Mouse (Mus musculus): ENCODE results near the gene Inhbc. TPM values are rescaled to one million over a fixed set of nuclear protein-coding genes. Genes with fewer than 3 reads are reported as not detected.

Inhbc gene
- polyA plus RNA-seq, 1 experiment, result not detected

DNA sequence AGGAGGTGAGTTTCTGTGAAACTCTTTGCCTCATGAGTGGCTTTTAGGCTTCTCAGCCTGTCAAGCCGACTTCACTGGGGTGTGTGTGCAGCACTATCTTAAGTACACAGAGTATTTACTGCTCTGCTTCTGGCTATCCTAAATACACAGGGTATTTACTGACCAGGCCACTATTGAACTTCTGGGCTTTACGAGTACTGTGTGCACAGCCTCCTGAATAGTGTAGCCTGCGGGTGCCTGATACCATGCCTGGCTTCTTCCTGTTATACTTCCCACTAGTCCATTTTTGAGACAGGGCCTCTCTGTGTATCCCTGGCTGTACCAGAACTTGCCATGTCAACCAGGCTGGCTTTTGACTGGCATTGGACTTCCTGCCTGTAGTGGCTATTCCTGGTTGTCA is 7.5 kb upstream of the Inhbc start:
- Histone ChIP-seq H3K4me3 (ENCODE audit: low read depth, low read length) (no peak overlapping the region), H3K9ac (ENCODE audit: low read depth, poor library complexity, severe bottlenecking) (no peak overlapping the region), H3K27ac (ENCODE audit: insufficient read depth, low read length) (no peak overlapping the region), H3K4me1 (ENCODE audit: control insufficient read depth, insufficient read depth, low read length) (peaks cover 4% of the 10 kb centered on the region), H3K36me3 (ENCODE audit: control insufficient read depth, insufficient read depth, low read length, poor library complexity, severe bottlenecking) (no peaks in the 10 kb centered on the region), H3K27me3 (ENCODE audit: control insufficient read depth, insufficient read depth, low read length, poor library complexity, severe bottlenecking) (no peaks in the 10 kb centered on the region), H3K9me3 (replicated peaks; ENCODE audit: control insufficient read depth, insufficient read depth, low read length, poor library complexity, severe bottlenecking) (no peaks in the 10 kb centered on the region)
- TF ChIP-seq POLR2A (IDR thresholded peaks at IDR 0.05; ENCODE audit: insufficient read depth, low read length), result no peak
- no peak for TF ChIP-seq CTCF (IDR thresholded peaks at IDR 0.05; ENCODE audit: low read depth, low read length)
- no peak for TF ChIP-seq EP300 (IDR thresholded peaks at IDR 0.05; ENCODE audit: insufficient read depth, low read depth, low read length)

GRCm38 (mm10) chr10:127371023-127371422 is 792 bp upstream of the Inhbc start:
- Histone ChIP-seq H3K27me3 (ENCODE audit: control insufficient read depth, insufficient read depth, low read length, poor library complexity, severe bottlenecking) (no peaks in the 10 kb centered on the region), H3K36me3 (ENCODE audit: control insufficient read depth, insufficient read depth, low read length, poor library complexity, severe bottlenecking) (no peaks in the 10 kb centered on the region), H3K27ac (ENCODE audit: insufficient read depth, low read length) (no peak overlapping the region), H3K9me3 (replicated peaks; ENCODE audit: control insufficient read depth, insufficient read depth, low read length, poor library complexity, severe bottlenecking) (no peaks in the 10 kb centered on the region), H3K9ac (ENCODE audit: low read depth, poor library complexity, severe bottlenecking) (no peak overlapping the region), H3K4me3 (ENCODE audit: low read depth, low read length) (no peak overlapping the region), H3K4me1 (ENCODE audit: control insufficient read depth, insufficient read depth, low read length) (peaks cover 3% of the 10 kb centered on the region)
- TF ChIP-seq EP300 (IDR thresholded peaks at IDR 0.05; ENCODE audit: insufficient read depth, low read depth, low read length) (no peak), POLR2A (IDR thresholded peaks at IDR 0.05; ENCODE audit: insufficient read depth, low read length) (no peak), CTCF (IDR thresholded peaks at IDR 0.05; ENCODE audit: low read depth, low read length) (no peak)

- peak overlapping the region; percentile 26 for H3K9ac ChIP-seq (ENCODE audit: low read depth, poor library complexity, severe bottlenecking)
- H3K27me3 ChIP-seq (ENCODE audit: control insufficient read depth, insufficient read depth, low read length, poor library complexity, severe bottlenecking), result no peaks in the 10 kb centered on the region
- H3K27ac ChIP-seq (ENCODE audit: insufficient read depth, low read length), result peak overlapping the region; percentile 97
- no peaks in the 10 kb centered on the region for H3K9me3 ChIP-seq (replicated peaks; ENCODE audit: control insufficient read depth, insufficient read depth, low read length, poor library complexity, severe bottlenecking)
- TF ChIP-seq EP300 (IDR thresholded peaks at IDR 0.05; ENCODE audit: insufficient read depth, low read depth, low read length) (no peak), CTCF (IDR thresholded peaks at IDR 0.05; ENCODE audit: low read depth, low read length) (no peak), POLR2A (IDR thresholded peaks at IDR 0.05; ENCODE audit: insufficient read depth, low read length) (no peak)
- H3K36me3 ChIP-seq (ENCODE audit: control insufficient read depth, insufficient read depth, low read length, poor library complexity, severe bottlenecking), result no peaks in the 10 kb centered on the region
- H3K4me3 ChIP-seq (ENCODE audit: low read depth, low read length), result no peak overlapping the region
- H3K4me1 ChIP-seq (ENCODE audit: control insufficient read depth, insufficient read depth, low read length), result peaks cover 3% of the 10 kb centered on the region
These were observed 2.0 kb downstream of the Inhbc start for GRCm38 (mm10) chr10:127368273-127368672.

- peak overlapping the region; percentile 26; the same call in 1 of the 2 replicates for H3K9ac ChIP-seq (ENCODE audit: low read depth, poor library complexity, severe bottlenecking)
- TF ChIP-seq POLR2A (IDR thresholded peaks at IDR 0.05; ENCODE audit: insufficient read depth, low read length) (no peak), CTCF (IDR thresholded peaks at IDR 0.05; ENCODE audit: low read depth, low read length) (no peak), EP300 (IDR thresholded peaks at IDR 0.05; ENCODE audit: insufficient read depth, low read depth, low read length) (no peak)
- H3K36me3 ChIP-seq (ENCODE audit: control insufficient read depth, insufficient read depth, low read length, poor library complexity, severe bottlenecking), result no peaks in the 10 kb centered on the region
- H3K27me3 ChIP-seq (ENCODE audit: control insufficient read depth, insufficient read depth, low read length, poor library complexity, severe bottlenecking), result no peaks in the 10 kb centered on the region
- H3K4me1 ChIP-seq (ENCODE audit: control insufficient read depth, insufficient read depth, low read length), result peaks cover 3% of the 10 kb centered on the region
- H3K4me3 ChIP-seq (ENCODE audit: low read depth, low read length), result no peak overlapping the region
- H3K9me3 ChIP-seq (replicated peaks; ENCODE audit: control insufficient read depth, insufficient read depth, low read length, poor library complexity, severe bottlenecking), result no peaks in the 10 kb centered on the region
- peak overlapping the region; percentile 100 for H3K27ac ChIP-seq (ENCODE audit: insufficient read depth, low read length)
These were observed 3.1 kb downstream of the Inhbc start for GRCm38 (mm10) chr10:127367116-127367515.

- Histone ChIP-seq H3K9me3 (replicated peaks; ENCODE audit: control insufficient read depth, insufficient read depth, low read length, poor library complexity, severe bottlenecking) (no peaks in the 10 kb centered on the region), H3K27ac (ENCODE audit: insufficient read depth, low read length) (no peak overlapping the region), H3K36me3 (ENCODE audit: control insufficient read depth, insufficient read depth, low read length, poor library complexity, severe bottlenecking) (no peaks in the 10 kb centered on the region), H3K4me1 (ENCODE audit: control insufficient read depth, insufficient read depth, low read length) (no peaks in the 10 kb centered on the region), H3K4me3 (ENCODE audit: low read depth, low read length) (no peak overlapping the region), H3K9ac (ENCODE audit: low read depth, poor library complexity, severe bottlenecking) (no peak overlapping the region), H3K27me3 (ENCODE audit: control insufficient read depth, insufficient read depth, low read length, poor library complexity, severe bottlenecking) (no peaks in the 10 kb centered on the region)
- TF ChIP-seq EP300 (IDR thresholded peaks at IDR 0.05; ENCODE audit: insufficient read depth, low read depth, low read length) (no peak), CTCF (IDR thresholded peaks at IDR 0.05; ENCODE audit: low read depth, low read length) (no peak), POLR2A (IDR thresholded peaks at IDR 0.05; ENCODE audit: insufficient read depth, low read length) (no peak)
These were observed 9.5 kb downstream of the Inhbc start for GRCm38 (mm10) chr10:127360714-127361113.

DNA sequence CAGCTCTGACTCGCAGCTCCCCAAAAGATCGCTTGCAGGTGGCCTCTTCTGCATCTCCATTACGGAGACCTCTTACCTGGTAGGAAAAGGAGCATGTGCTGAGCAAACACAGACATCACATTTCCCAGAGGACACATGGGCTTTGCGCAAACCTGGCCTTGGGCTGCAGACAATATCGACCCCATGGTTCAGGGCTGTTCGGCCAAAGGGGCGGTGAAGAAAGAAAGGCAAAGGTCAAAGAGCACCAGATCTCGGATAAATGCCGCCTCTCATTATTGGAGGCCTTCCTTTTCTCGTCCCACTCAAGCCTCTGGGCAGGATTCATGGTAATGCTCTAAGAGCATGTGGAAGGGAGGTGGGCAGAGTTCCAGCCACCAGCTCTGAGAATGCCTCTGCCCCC is 14.9 kb downstream of the Inhbc start:
- Histone ChIP-seq H3K27me3 (ENCODE audit: control insufficient read depth, insufficient read depth, low read length, poor library complexity, severe bottlenecking) (no peaks in the 10 kb centered on the region), H3K4me3 (ENCODE audit: low read depth, low read length) (no peak overlapping the region), H3K9ac (ENCODE audit: low read depth, poor library complexity, severe bottlenecking) (no peak overlapping the region), H3K27ac (ENCODE audit: insufficient read depth, low read length) (no peak overlapping the region), H3K9me3 (replicated peaks; ENCODE audit: control insufficient read depth, insufficient read depth, low read length, poor library complexity, severe bottlenecking) (no peaks in the 10 kb centered on the region), H3K36me3 (ENCODE audit: control insufficient read depth, insufficient read depth, low read length, poor library complexity, severe bottlenecking) (no peaks in the 10 kb centered on the region), H3K4me1 (ENCODE audit: control insufficient read depth, insufficient read depth, low read length) (no peaks in the 10 kb centered on the region)
- TF ChIP-seq CTCF (IDR thresholded peaks at IDR 0.05; ENCODE audit: low read depth, low read length), result no peak
- TF ChIP-seq EP300 (IDR thresholded peaks at IDR 0.05; ENCODE audit: insufficient read depth, low read depth, low read length), result no peak
- TF ChIP-seq POLR2A (IDR thresholded peaks at IDR 0.05; ENCODE audit: insufficient read depth, low read length), result no peak

Measured in ES-Bruce4 (cell line).